Mouse (Mus musculus) hindbrain, embryonic 13.5 days (tissue): ENCODE results near the gene Srsf2. TPM values are rescaled to one million over a fixed set of nuclear protein-coding genes. Genes with fewer than 3 reads are reported as not detected.

Experiments used
- polyA plus RNA-seq: library from polyadenylated mRNA; unstranded; fragments of >200 nt; fragmentation: Nextera tagmentation; extraction: Ambion mirVana; gene quantifications from 2 replicates; pipeline ENCODE4 v1.2.1, GENCODE M21; 2015

The Srsf2 gene
- polyA plus RNA-seq, 1 experiment from 2014 or later, result 588 TPM

Other genes with a start within 250 kb of the Srsf2 start
- 1.8 and 2.1 TPM in 2 replicates for gene Rhbdf2, start 226.1 kb downstream of the Srsf2 start, polyA plus RNA-seq
- 1.2 and 1.4 TPM in 2 replicates for gene Prcd, start 199.6 kb downstream of the Srsf2 start, polyA plus RNA-seq
- gene Cygb, start 198.8 kb downstream of the Srsf2 start, polyA plus RNA-seq, result 16.4 and 18.1 TPM in 2 replicates
- gene St6galnac1, start 77.6 kb downstream of the Srsf2 start, polyA plus RNA-seq, result not detected in 2 replicates
- 62.6 and 67.2 TPM in 2 replicates for gene Mxra7, start 25.0 kb downstream of the Srsf2 start, polyA plus RNA-seq
- gene Mettl23, start 9.8 kb downstream of the Srsf2 start, polyA plus RNA-seq, result 79.3 and 83.2 TPM in 2 replicates
- 70.4 and 74.7 TPM in 2 replicates for gene Jmjd6, start 9.6 kb downstream of the Srsf2 start, polyA plus RNA-seq
- gene Mfsd11, start 654 bp downstream of the Srsf2 start, polyA plus RNA-seq, result 48.0 and 53.9 TPM in 2 replicates
- 22.8 and 24.5 TPM in 2 replicates for gene Mgat5b, start 65.8 kb upstream of the Srsf2 start, polyA plus RNA-seq